Mouse (Mus musculus) forebrain, embryonic 14.5 days (tissue): ENCODE measurements at regions not wholly inside any gene's neighbourhood (a gene's known extent, or its start where the extent isn't known, plus 50 kb on each side); places are given as distances from the start of the nearest gene placed in this dataset.

Experiments
- ATAC-seq: fragments of 200-750 bp; cut with Nextera tagmentation; 2 replicates; pipeline ENCODE4 v1.8.0; 2017; ENCODE audit warnings: mild to moderate bottlenecking, moderate library complexity
- DNase-seq: peaks from one replicate; pipeline ENCODE4 v3.0.0-alpha.2; 2015; ENCODE audit warnings: low spot score
- H3K27ac ChIP-seq: fragments of 300-500 bp; sonication (generic); 2 replicates; pipeline ENCODE4 v1.5.1; 2014; ENCODE audit warnings: low read depth, mild to moderate bottlenecking, control low read depth, low read length, moderate library complexity
- H3K27me3 ChIP-seq: fragments of 300-500 bp; sonication (generic); replicated peaks from 2 replicates; pipeline ENCODE4 v1.6.1; 2014; ENCODE audit warnings: low read length, control low read depth, mixed read lengths; ENCODE audit not compliant: control insufficient read depth, insufficient read depth
- H3K36me3 ChIP-seq: fragments of 300-500 bp; sonication (generic); 2 replicates; pipeline ENCODE4 v1.6.1; 2014; ENCODE audit warnings: low read length, control low read depth; ENCODE audit not compliant: control insufficient read depth, insufficient read depth
- H3K4me1 ChIP-seq: fragments of 300-500 bp; sonication (generic); 2 replicates; pipeline ENCODE4 v1.6.1; 2014; ENCODE audit warnings: antibody characterized with exemption, low read length, control low read depth; ENCODE audit not compliant: control insufficient read depth, insufficient read depth
- H3K4me2 ChIP-seq: fragments of 300-500 bp; sonication (generic); 2 replicates; pipeline ENCODE4 v1.6.1; 2014; ENCODE audit warnings: mild to moderate bottlenecking, control low read depth, low read length
- H3K4me3 ChIP-seq: fragments of 300-500 bp; sonication (generic); 2 replicates; pipeline ENCODE4 v1.5.1; 2014; ENCODE audit warnings: low read depth, low read length, control low read depth
- H3K9ac ChIP-seq: fragments of 300-500 bp; sonication (generic); 2 replicates; pipeline ENCODE4 v1.6.1; 2014; ENCODE audit warnings: mild to moderate bottlenecking, low read length, control low read depth, moderate library complexity
- H3K9me3 ChIP-seq: fragments of 300-500 bp; sonication (generic); replicated peaks from 2 replicates; pipeline ENCODE4 v1.6.1; 2016; ENCODE audit warnings: low read length, control low read depth, mixed read lengths; ENCODE audit not compliant: control insufficient read depth
- WGBS: fragments of 180-500 bp; shearing (Covaris S2); extraction: QIAGEN DNeasy Blood & Tissue Kit; methylation state at CpG from one replicate; pipeline ENCODE4 v1.1.7; 2014; 5-methylcytosine and 5-hydroxymethylcytosine counted together

DNA sequence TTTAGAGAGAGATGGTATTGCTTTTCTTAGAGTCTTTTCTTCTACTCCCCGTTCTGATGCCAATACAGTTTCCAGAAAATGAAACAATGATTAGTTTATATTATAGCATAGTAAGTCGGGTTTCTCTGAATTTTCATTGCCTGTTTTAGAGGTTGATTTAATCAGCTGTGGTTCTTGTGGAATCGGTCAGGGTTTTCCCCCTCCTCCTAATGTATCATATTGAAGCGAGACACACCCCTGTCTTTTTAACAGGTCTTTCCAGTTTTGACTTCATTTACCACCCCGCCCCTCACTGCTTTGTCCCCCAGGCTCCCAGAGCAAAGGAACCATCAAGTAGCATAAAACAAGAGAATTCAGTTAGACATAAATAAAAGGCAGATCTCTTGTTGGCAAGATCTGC lies 315.1 kb upstream of the Adgrl2 start:
- Histone ChIP-seq H3K4me3 (no peak overlapping the region), H3K4me1 (peaks cover 3% of the 10 kb centered on the region; the same call in 1 of the 2 replicates), H3K9me3 (no peaks in the 10 kb centered on the region), H3K36me3 (no peaks in the 10 kb centered on the region), H3K9ac (no peak overlapping the region), H3K27me3 (no peaks in the 10 kb centered on the region), H3K4me2 (no peak overlapping the region), H3K27ac (no peak overlapping the region)
- ATAC-seq (no peak), DNase-seq (no peak)
- WGBS: 62% methylated on average over 5 of the region's 5 CpGs

DNA sequence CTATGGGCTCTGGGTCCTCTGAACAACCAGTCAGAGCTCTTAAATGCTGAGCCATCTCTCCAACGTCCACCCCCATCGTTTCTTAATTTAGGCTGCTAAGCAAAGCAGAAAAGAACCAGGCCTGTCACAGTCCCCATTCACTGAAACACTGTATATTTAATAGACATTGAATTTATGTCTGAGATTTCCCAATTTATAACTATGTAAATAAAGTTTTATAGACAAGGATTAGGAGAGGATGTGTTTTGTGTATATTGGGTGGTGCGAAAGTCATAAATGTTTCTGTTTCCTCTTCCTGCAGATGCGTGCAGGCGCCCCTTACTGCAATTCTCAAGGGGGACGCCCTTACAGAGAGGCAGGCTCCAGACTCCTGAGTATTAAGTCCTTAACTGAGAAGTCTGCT lies 314.7 kb upstream of the Adgrl2 start:
- no peaks in the 10 kb centered on the region for H3K9me3 ChIP-seq
- H3K9ac ChIP-seq: no peak overlapping the region
- H3K4me1 ChIP-seq: peaks cover 3% of the 10 kb centered on the region; the same call in 1 of the 2 replicates
- H3K27ac ChIP-seq: no peak overlapping the region
- DNase-seq: no peak
- H3K4me2 ChIP-seq: no peak overlapping the region
- no peak for ATAC-seq
- 57% methylated on average over 6 of the region's 6 CpGs for WGBS
- H3K27me3 ChIP-seq: no peaks in the 10 kb centered on the region
- H3K36me3 ChIP-seq: no peaks in the 10 kb centered on the region
- H3K4me3 ChIP-seq: no peak overlapping the region

DNA sequence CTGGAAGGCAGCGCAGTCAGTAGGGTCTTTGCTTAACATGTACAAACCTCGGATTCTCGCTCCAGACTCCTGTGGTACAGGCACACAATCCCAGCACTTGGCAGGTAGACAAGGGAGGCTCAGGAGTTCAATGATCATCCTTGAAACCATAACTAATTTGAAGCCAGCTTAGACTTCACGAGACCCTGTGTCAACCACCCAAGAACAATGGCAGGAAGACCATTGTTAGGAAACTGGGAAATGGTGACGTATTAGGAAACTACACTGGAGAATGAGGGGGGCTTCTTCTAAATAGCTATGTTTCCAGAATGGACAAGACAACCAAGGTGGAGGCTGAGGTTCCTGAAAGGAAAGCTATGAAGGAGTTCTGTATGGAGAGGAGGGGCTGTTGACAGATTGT lies 313.1 kb upstream of the Adgrl2 start:
- Histone ChIP-seq H3K27me3 (no peaks in the 10 kb centered on the region), H3K9me3 (no peaks in the 10 kb centered on the region), H3K9ac (no peak overlapping the region), H3K36me3 (no peaks in the 10 kb centered on the region), H3K4me2 (no peak overlapping the region), H3K27ac (no peak overlapping the region), H3K4me3 (no peak overlapping the region), H3K4me1 (peaks cover 3% of the 10 kb centered on the region; the same call in 1 of the 2 replicates)
- 90% methylated on average over 5 of the region's 5 CpGs for WGBS
- DNase-seq (no peak), ATAC-seq (no peak)

DNA sequence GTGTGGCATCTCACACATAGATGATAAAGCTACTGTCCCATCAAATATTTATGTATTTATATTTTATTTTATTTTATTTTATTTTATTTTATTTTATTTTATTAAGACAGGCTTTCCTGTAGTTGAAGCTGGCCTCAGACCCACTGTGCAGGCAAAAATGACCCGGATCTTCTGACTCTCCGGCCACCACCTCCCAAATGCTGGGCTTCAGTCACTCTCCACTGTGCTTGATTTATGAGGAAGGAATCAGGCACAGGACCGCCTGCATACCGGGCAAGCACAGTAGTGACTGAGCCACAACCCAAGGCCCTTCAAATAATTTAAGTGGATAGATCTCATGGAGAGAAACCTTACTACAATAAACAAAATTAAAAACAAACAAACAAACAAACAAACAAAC lies 309.6 kb upstream of the Adgrl2 start:
- Histone ChIP-seq H3K4me2 (no peak overlapping the region), H3K4me1 (peaks cover 17% of the 10 kb centered on the region), H3K4me3 (no peak overlapping the region), H3K27me3 (no peaks in the 10 kb centered on the region), H3K9me3 (no peaks in the 10 kb centered on the region), H3K36me3 (no peaks in the 10 kb centered on the region), H3K9ac (no peak overlapping the region), H3K27ac (no peak overlapping the region)
- 88% methylated on average over 4 of the region's 4 CpGs for WGBS
- ATAC-seq (no peak), DNase-seq (no peak)

DNA sequence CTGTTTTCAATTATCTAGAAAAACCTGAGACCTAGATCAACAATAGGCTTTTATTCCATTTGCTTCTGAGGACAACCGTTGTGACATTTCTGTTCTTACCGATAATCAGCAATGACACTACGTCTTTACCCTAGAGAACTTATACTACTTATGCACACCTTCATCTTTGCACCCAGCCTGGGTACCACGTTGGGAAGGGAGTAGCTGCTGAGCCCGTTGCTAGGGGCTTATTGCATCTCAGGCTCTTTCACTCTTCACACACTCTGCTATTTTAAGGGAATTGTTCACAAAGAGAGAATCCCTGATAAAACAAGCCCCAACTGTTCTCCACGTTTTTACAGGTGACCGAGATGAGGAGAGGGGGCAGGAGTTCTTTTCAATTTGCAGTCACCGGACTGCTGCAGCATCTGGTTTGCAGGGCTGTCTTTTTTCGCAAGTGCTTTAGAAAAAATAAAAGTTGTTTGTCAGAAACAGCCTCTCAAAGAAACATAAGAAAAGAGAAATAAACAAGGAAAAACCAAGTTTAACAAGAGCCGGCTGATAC lies 306.1 kb upstream of the Adgrl2 start:
- 30% methylated on average over 10 of the region's 10 CpGs for WGBS
- Histone ChIP-seq H3K4me1 (peaks cover 29% of the 10 kb centered on the region), H3K4me3 (no peak overlapping the region), H3K27me3 (no peaks in the 10 kb centered on the region), H3K9me3 (no peaks in the 10 kb centered on the region), H3K9ac (no peak overlapping the region), H3K27ac (peak overlapping the region; percentile 67), H3K36me3 (no peaks in the 10 kb centered on the region), H3K4me2 (no peak overlapping the region)
- ATAC-seq (no peak), DNase-seq (no peak)

DNA sequence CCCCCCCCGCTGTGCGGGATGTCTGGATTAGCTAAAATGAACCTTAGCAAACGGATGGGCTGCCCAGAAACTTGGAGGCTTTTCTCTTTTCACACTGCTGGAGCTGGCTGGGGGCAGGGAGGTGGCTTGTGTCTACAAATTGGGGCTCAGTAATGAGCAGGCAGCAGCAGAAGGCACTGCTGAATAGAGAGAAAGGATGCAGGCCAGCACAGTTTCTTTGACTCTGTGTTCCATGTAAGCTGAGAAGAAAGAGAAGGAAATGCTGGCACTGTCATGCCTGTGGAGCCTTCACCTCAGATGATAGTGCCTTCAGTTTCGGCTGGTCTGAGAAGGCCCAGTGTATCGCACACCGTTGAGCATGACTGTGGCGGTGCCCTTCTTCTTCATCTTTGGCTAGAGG lies 305.6 kb upstream of the Adgrl2 start:
- Histone ChIP-seq H3K4me1 (peaks cover 29% of the 10 kb centered on the region), H3K27me3 (no peaks in the 10 kb centered on the region), H3K9me3 (no peaks in the 10 kb centered on the region), H3K36me3 (no peaks in the 10 kb centered on the region), H3K27ac (peak overlapping the region; percentile 67), H3K4me3 (no peak overlapping the region), H3K4me2 (no peak overlapping the region), H3K9ac (no peak overlapping the region)
- WGBS: 4% methylated on average over 5 of the region's 7 CpGs
- DNase-seq (peak; percentile 90), ATAC-seq (peak; percentile 88)

DNA sequence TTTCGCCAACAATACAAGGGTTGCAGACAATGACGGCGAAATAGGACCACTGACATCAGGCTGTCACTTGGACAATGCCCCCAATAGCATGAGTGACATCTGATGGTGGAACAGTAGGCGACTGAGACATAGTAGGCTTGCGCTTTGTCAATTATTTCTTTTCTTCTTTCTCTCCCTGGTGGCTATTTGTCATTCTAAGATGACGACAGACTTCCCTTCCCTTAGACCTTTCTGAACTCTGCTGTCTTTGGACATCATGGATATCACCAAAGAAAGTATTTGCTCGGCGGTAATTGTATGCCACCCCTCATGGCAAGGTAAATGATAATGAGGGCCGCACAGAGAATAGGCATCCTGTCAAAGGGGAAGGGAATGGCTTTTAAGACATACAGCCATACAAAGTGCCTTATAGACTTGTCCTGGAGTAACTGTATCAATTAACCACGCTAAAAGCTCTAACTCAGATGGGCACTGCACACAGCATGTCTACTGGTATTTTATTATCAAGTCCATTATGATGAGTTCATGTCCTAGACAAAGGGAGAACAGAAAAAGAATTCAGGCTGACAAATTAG lies 305.0 kb upstream of the Adgrl2 start:
- ATAC-seq (peak; percentile 72), DNase-seq (peak; percentile 57)
- peaks cover 29% of the 10 kb centered on the region for H3K4me1 ChIP-seq
- H3K9ac ChIP-seq: no peak overlapping the region
- H3K4me3 ChIP-seq: no peak overlapping the region
- H3K4me2 ChIP-seq: no peak overlapping the region; the same call in 1 of the 2 replicates
- no peaks in the 10 kb centered on the region for H3K27me3 ChIP-seq
- WGBS: 8% methylated on average over 10 of the region's 10 CpGs
- no peaks in the 10 kb centered on the region for H3K36me3 ChIP-seq
- H3K9me3 ChIP-seq: no peaks in the 10 kb centered on the region
- peak overlapping the region; percentile 14; the same call in 1 of the 2 replicates for H3K27ac ChIP-seq

DNA sequence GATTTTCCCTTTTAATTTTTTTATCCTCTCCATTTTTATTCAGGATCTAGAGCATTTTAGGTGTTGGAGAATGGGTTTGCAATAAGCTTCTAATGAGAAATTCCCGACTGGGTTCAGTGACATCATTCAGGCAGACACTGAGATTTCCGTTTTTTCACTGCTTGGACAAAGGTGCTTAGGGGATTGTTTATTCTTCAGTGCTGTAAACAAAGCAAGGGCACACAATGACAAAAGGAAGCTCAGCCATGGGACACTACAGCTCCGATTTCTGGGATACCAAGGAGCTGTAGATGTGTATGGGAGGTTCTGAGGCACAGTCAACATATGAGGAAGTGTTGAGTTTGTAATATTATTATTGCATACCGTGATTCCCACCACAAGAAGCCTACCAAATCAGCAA lies 304.1 kb upstream of the Adgrl2 start:
- no peaks in the 10 kb centered on the region for H3K9me3 ChIP-seq
- H3K9ac ChIP-seq: no peak overlapping the region
- no peaks in the 10 kb centered on the region for H3K36me3 ChIP-seq
- H3K27ac ChIP-seq: no peak overlapping the region
- DNase-seq (no peak), ATAC-seq (no peak)
- H3K4me2 ChIP-seq: no peak overlapping the region
- 36% methylated on average over 4 of the region's 4 CpGs for WGBS
- no peak overlapping the region for H3K4me3 ChIP-seq
- H3K27me3 ChIP-seq: no peaks in the 10 kb centered on the region
- H3K4me1 ChIP-seq: peaks cover 29% of the 10 kb centered on the region

DNA sequence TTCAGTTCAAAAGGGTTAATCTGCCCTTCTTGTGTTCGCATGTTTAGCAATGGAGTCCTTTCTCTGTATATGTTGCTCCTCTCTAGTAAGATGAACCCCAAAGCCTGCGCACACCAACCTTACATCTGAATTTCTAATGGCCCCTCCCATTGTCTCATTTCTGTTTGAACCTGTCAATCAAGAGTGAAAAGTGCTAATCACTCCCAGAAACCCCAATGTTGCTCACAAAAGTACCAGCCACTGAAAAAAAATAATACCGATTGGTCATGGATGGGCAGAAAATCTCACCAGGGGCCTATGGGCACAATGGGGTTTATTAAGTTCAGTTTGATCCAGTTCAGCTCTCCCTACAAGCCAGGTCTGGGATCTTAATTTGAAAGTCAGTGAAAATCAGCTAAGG lies 302.1 kb upstream of the Adgrl2 start:
- no peaks in the 10 kb centered on the region for H3K36me3 ChIP-seq
- no peak overlapping the region for H3K4me2 ChIP-seq
- 23% methylated on average over 3 of the region's 3 CpGs for WGBS
- ATAC-seq: no peak
- no peaks in the 10 kb centered on the region for H3K27me3 ChIP-seq
- peaks cover 29% of the 10 kb centered on the region for H3K4me1 ChIP-seq
- DNase-seq: no peak
- no peaks in the 10 kb centered on the region for H3K9me3 ChIP-seq
- H3K4me3 ChIP-seq: no peak overlapping the region
- no peak overlapping the region for H3K27ac ChIP-seq
- no peak overlapping the region for H3K9ac ChIP-seq
